Mouse (Mus musculus) retina, postnatal 1 day (tissue): Measurements from ENCODE around the gene Tnfrsf1b.
"Not testable (repeated sequence)": the region's sequence is repeated elsewhere in the genome, so short reads cannot be mapped to it uniquely, and the experiment has no call there.

Experiments
- DNase-seq: peaks from one replicate; pipeline ENCODE4 v3.0.0-alpha.2; 2012

Tnfrsf1b gene

DNA sequence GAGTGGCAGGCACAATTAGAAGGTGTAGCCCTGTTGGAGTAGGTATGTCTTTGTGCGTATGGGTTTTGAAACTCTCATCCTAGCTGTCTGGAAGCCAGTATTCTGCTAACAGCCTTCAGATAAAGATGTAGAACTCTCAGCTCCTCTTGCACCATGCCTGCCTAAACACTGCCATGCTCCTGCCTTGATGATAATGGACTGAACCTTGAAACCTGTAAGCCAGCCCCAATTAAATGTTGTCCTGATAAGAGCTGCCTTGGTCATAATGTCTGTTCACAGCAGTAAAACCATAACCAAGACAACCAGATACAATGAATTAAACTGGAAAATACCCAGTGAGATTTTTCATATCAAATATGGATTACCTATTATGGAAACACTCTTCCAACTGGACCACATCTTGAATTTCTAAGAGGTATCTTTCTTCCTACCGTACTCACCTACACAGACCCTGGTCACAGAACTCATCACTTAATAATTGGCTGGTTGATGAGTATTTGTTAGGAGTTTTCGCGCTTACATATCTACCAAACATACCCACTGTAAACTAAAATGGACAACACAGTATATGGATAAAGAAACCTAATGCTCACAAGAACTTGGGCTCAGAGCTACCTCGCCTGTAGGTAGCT is 67.6 kb downstream of the Tnfrsf1b start:
- DNase-seq, result no peak

GRCm38 (mm10) chr4:145165542-145165941 is 81.1 kb downstream of the Tnfrsf1b start:
- not testable (repeated sequence) for DNase-seq

DNA sequence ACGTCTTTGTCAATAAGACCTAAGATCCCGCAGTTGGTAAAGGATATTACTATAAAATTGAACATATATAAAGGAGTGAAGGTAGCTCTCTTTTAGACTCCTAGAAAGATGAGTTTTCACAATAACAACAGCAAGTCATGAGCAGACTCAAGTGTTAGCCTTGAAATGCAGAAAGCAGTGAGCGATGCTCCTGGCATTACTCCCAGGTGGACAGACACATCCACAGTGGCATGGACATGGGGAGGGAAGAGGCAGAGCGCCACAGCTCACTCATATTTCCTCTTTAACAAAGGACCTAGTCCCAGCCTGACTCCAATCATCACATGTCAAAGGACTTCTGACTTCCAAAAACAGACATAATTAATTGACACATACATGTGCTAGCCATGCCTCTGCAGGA is 82.6 kb downstream of the Tnfrsf1b start:
- no peak for DNase-seq
